Mouse (Mus musculus) hindbrain, embryonic 16.5 days (tissue): ENCODE measurements around the gene C530025M09Rik. TPM values are rescaled to one million over a fixed set of nuclear protein-coding genes. Genes with fewer than 3 reads are reported as not detected.

Source experiments
- ATAC-seq: fragments of 200-750 bp; cut with Nextera tagmentation; 2 replicates; pipeline ENCODE4 v1.8.0; 2017; ENCODE audit warnings: moderate TSS enrichment, moderate library complexity
- H3K27ac ChIP-seq: fragments of 300-500 bp; sonication (generic); 2 replicates; pipeline ENCODE4 v1.5.1; 2014; ENCODE audit warnings: low read depth, mild to moderate bottlenecking, control low read depth, low read length, moderate library complexity
- H3K27me3 ChIP-seq: fragments of 300-500 bp; sonication (generic); replicated peaks from 2 replicates; pipeline ENCODE4 v1.6.1; 2014; ENCODE audit warnings: low read length; ENCODE audit not compliant: control insufficient read depth, insufficient read depth
- H3K36me3 ChIP-seq: fragments of 300-500 bp; sonication (generic); 2 replicates; pipeline ENCODE4 v1.6.1; 2014; ENCODE audit warnings: mild to moderate bottlenecking, low read length, moderate library complexity, mixed read lengths; ENCODE audit not compliant: control insufficient read depth, insufficient read depth
- H3K4me1 ChIP-seq: fragments of 300-500 bp; sonication (generic); 2 replicates; pipeline ENCODE4 v1.6.1; 2014; ENCODE audit warnings: low read depth, low read length; ENCODE audit not compliant: control insufficient read depth, insufficient read depth
- H3K4me2 ChIP-seq: fragments of 300-500 bp; sonication (generic); 2 replicates; pipeline ENCODE4 v1.6.1; 2014; ENCODE audit warnings: mild to moderate bottlenecking, low read length, control low read depth, moderate library complexity
- H3K4me3 ChIP-seq: fragments of 300-500 bp; sonication (generic); 2 replicates; pipeline ENCODE4 v1.5.1; 2014; ENCODE audit warnings: mild to moderate bottlenecking, low read length, control low read depth, moderate library complexity
- H3K9ac ChIP-seq: fragments of 300-500 bp; sonication (generic); 2 replicates; pipeline ENCODE4 v1.6.1; 2014; ENCODE audit warnings: low read depth, mild to moderate bottlenecking, control low read depth, low read length, moderate library complexity
- H3K9me3 ChIP-seq: fragments of 300-500 bp; sonication (generic); 2 replicates; pipeline ENCODE4 v1.6.1; 2014; ENCODE audit warnings: mild to moderate bottlenecking, low read length, moderate library complexity; ENCODE audit not compliant: control insufficient read depth
- WGBS: fragments of 180-500 bp; shearing (Covaris S2); extraction: QIAGEN DNeasy Blood & Tissue Kit; methylation state at CpG from one replicate; pipeline ENCODE4 v1.1.7; 2014; 5-methylcytosine and 5-hydroxymethylcytosine counted together
- polyA plus RNA-seq: library from polyadenylated mRNA; unstranded; fragments of >200 nt; fragmentation: Nextera tagmentation; extraction: Ambion mirVana; gene quantifications from 2 replicates; pipeline ENCODE4 v1.2.1, GENCODE M21; 2015

C530025M09Rik gene
- polyA plus RNA-seq, 1 experiment from 2014 or later: 2.6 TPM

DNA sequence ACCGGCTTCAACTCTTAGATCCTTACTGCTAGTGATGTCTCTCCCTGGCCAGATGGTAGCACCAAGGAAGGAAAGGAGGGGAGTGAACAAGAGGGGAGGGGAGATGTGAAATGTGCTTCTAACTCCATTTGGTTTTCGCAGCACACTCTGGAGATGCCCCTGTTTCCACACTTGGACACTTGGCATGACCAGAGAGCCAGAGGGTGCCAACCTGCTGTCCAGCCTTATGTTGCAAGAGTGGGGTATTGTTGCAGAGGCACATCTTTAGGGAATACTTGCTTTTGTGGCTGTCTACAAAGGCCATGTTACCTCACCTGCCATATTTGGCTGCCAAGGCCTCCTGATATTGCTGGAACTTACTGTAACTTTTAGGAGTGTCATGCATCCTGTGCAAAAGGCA lies 8.7 kb upstream of the C530025M09Rik start:
- ATAC-seq: no peak
- 88% methylated on average over 2 of the region's 2 CpGs for WGBS

DNA sequence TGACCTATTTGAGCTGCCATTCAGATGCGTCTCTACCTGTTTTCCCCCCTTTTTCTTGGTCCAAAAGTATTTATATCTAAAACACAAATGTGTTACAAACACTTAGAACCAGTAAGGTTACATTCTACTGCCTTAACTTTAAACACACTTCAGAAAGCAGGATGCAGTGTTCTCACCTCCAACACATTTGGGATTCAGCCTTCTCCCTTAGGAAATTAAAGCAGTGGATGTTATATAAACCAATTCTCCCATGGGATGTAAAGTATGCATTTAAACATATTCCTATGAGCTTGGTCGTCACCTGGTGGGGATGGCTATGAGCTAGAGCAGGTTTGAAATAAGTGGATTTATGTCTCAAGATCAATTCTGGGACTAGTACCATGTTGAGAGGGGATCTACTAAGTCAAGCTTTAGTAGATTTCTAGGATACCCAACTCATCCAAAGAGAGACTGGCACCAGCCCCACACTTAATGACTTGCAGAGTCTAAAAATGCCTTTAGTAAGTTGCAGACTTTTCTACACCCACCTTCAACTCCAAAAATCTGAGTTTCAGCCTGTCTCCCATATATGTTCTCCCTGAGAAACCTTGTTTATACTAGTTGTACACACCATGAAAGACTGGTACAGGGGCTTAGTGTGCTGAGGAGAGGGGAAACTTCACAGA lies 5.6 kb upstream of the C530025M09Rik start:
- no peak overlapping the region for H3K4me2 ChIP-seq
- no peak overlapping the region for H3K4me3 ChIP-seq
- no peak for ATAC-seq
- no peaks in the 10 kb centered on the region for H3K9me3 ChIP-seq
- H3K27me3 ChIP-seq: no peaks in the 10 kb centered on the region; the same call in 1 of the 2 replicates
- 87% methylated on average over 2 of the region's 2 CpGs for WGBS
- H3K36me3 ChIP-seq: no peaks in the 10 kb centered on the region
- no peak overlapping the region for H3K27ac ChIP-seq
- peaks cover 5% of the 10 kb centered on the region for H3K4me1 ChIP-seq
- no peak overlapping the region for H3K9ac ChIP-seq

More for the DNA sequence above, 8.7 kb upstream of the C530025M09Rik start:
- Histone ChIP-seq H3K4me2 (no peak overlapping the region), H3K4me1 (no peaks in the 10 kb centered on the region), H3K27ac (no peak overlapping the region), H3K27me3 (no peaks in the 10 kb centered on the region), H3K4me3 (no peak overlapping the region), H3K9ac (no peak overlapping the region), H3K9me3 (no peaks in the 10 kb centered on the region), H3K36me3 (no peaks in the 10 kb centered on the region)

DNA sequence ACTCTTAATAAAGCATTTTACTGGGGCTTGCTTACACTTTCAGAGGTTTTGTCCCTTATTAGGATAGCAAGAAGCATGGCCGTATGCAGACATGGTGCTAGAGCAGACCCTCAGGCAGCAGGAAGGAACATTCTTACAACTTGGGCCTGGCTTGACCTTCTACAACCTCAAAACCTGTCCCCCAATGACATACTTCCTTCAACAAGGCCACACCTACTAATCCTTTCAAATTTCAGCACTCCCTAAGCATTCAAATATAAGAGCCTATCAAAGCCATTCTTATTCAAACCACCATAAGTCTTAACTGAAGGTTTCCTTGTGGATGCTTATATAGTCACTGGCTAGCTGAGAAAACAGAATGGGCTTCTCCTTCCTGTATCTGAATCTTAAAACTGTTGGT lies 4.1 kb upstream of the C530025M09Rik start:
- Histone ChIP-seq H3K27ac (no peak overlapping the region), H3K4me3 (no peak overlapping the region), H3K9me3 (no peaks in the 10 kb centered on the region), H3K9ac (no peak overlapping the region), H3K4me1 (peaks cover 5% of the 10 kb centered on the region), H3K36me3 (no peaks in the 10 kb centered on the region), H3K4me2 (no peak overlapping the region), H3K27me3 (no peaks in the 10 kb centered on the region; the same call in 1 of the 2 replicates)
- ATAC-seq: no peak
- 95% methylated on average over 1 of the region's 1 CpGs for WGBS

DNA sequence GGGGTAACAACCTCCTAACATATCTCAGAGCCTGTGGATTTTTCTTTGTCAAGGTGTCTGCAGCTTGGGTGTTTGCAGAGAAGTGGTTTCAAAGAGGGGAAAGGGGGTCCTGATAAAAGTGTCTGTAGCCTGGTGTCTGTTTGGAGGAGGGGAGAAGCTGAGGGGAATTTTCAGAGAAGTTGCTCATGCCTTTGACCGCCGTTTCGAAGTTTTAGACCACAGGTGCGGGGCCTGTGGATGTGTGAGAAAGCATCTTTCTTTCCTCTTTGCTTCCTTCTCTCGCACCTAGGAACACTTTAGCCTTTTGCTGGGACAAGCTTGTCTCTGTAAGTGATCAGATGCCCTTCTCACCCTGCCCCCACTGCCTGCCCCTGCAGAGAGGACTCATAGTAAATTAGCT lies 1.3 kb upstream of the C530025M09Rik start:
- peak overlapping the region; percentile 78 for H3K9ac ChIP-seq
- no peaks in the 10 kb centered on the region for H3K9me3 ChIP-seq
- peaks cover 8% of the 10 kb centered on the region for H3K4me1 ChIP-seq
- peak overlapping the region; percentile 95 for H3K4me2 ChIP-seq
- H3K4me3 ChIP-seq: peak overlapping the region; percentile 74
- no peaks in the 10 kb centered on the region; the same call in 1 of the 2 replicates for H3K27me3 ChIP-seq
- WGBS: 14% methylated on average over 5 of the region's 5 CpGs
- no peak overlapping the region for H3K27ac ChIP-seq
- H3K36me3 ChIP-seq: no peaks in the 10 kb centered on the region
- no peak for ATAC-seq

DNA sequence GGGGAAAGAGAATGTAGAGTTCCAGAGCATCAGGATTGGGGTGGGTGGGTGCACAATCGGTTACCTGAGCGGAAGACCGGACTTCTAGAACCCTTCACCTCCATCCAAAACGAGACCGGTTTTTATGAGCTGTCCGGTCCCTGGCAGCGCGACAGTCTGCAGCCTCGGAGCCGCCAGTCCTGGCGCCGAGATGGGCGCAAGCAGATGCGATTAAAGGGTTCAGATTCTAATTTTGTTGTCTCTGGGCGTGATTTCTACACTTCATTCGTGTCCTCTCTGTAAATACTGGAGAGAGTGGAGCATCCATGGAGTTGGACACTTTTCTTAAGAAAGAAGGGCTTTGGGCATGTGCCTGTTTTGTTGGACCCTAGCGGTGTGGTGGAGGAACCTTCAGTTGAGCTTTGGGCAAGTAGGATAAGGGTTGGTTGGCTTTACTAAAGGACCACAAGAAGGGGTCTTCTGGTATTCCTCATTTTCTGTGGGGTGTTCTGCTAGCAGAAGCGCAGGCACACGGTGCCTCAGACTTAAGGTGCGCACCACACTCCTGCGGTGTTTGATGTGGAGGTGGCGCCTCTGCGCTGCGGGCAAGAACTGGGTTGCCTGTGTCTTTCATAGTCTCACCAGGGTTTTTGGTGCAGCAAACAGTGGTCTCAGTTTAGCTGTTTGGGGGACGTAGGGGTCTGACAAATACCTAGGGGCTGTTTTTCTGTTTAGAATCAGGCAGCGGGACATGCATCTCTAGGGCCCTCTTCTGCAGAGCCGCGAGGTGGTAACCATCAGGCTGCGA lies 639 bp upstream of the C530025M09Rik start:
- H3K9me3 ChIP-seq: no peaks in the 10 kb centered on the region
- peak; percentile 24; the same call in 1 of the 2 replicates for ATAC-seq
- peak overlapping the region; percentile 95 for H3K4me2 ChIP-seq
- peak overlapping the region; percentile 74 for H3K4me3 ChIP-seq
- H3K9ac ChIP-seq: peak overlapping the region; percentile 78
- H3K27ac ChIP-seq: peak overlapping the region; percentile 41
- no peaks in the 10 kb centered on the region for H3K36me3 ChIP-seq
- WGBS: under 1% methylated on average over 29 of the region's 29 CpGs
- peaks cover 8% of the 10 kb centered on the region for H3K4me1 ChIP-seq
- no peaks in the 10 kb centered on the region; the same call in 1 of the 2 replicates for H3K27me3 ChIP-seq

DNA sequence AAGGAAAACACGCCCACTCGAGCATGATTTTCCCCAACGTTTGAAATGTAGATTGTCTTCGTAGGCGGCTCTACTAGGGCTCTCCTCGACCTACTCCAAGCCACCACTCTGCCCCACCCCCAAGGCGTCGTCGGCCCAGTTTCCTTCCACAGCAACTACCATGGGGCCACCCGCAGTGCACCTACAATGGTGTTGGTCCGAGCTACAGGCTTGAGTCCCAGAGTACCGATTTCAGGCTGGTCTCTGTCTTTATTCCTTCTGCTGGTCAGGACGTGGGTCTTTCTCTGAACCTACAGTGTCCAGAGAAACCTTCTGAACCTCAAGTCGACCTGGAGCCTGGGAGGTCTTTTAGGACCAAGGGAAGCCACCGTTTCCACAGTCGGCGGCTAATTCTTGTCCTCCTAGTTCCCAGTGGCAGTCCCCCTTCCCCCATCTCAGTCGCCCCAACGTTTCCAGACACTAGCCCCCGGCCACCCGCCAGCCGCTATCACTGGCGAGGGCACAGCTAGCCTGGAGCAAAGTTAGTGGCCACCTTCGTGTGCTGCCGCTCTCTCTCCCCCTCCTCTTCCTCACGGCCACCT lies 968 bp downstream of the C530025M09Rik start:
- Histone ChIP-seq H3K9me3 (no peaks in the 10 kb centered on the region), H3K36me3 (no peaks in the 10 kb centered on the region), H3K27me3 (no peaks in the 10 kb centered on the region; the same call in 1 of the 2 replicates), H3K27ac (peak overlapping the region; percentile 41), H3K4me3 (peak overlapping the region; percentile 74), H3K4me1 (peaks cover 8% of the 10 kb centered on the region), H3K4me2 (peak overlapping the region; percentile 95), H3K9ac (peak overlapping the region; percentile 78)
- WGBS: 2% methylated on average over 26 of the region's 26 CpGs
- peak; percentile 25 for ATAC-seq

DNA sequence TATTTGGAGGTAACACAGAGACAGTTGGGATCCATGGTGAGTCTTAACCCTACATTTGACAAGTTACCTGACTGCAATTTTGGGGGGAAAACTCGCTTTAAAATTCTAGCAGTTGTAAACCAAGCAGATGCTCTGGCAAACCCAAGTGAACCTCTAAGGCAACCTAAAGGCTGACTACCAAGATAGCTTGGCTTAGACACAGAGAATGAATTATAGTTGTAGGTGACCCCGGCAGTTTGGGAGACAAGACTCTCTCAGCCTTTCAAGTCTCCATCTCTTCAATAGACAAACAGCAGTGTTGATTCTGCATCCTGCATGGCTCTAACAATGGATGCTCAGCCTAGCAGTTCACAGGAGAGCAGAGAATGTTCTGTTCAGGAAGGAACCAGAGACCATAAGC lies 2.1 kb downstream of the C530025M09Rik start, which contains the start of gene Syndig1:
Gene Syndig1, plus strand, starts transcription at position 301 of the 400 bp plus-strand sequence.
- peak within 1 kb of the TSS; percentile 78 for H3K9ac ChIP-seq
- H3K9me3 ChIP-seq: no peaks in the 10 kb centered on the region
- no peaks in the 10 kb centered on the region for H3K36me3 ChIP-seq
- H3K4me3 ChIP-seq: peak within 1 kb of the TSS; percentile 74
- H3K27ac ChIP-seq: no peak within 1 kb of the TSS; the same call in 1 of the 2 replicates
- 75% methylated on average over 2 of the region's 2 CpGs for WGBS
- no peak for ATAC-seq
- no peaks in the 10 kb centered on the region; the same call in 1 of the 2 replicates for H3K27me3 ChIP-seq
- H3K4me2 ChIP-seq: peak within 1 kb of the TSS; percentile 95
- peaks cover 8% of the 10 kb centered on the region for H3K4me1 ChIP-seq

DNA sequence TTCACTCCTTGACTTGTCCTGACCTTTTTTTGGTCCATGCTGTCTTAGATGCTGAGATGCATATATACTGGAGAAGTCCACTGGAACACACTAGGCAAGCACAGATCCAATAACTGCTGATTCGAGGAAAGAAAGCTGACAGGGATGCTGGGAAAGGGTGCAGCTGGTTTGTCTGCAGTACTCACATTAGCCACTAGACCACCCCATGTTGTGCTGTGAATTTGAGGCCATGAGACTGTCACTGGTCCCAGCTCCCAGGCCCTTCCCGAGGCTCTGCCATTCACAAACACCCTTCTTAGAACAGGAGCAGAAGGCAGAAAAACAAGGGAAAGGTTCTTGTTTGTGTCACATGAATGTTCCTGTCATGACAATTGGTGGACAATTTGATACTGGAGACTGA lies 10.8 kb downstream of the C530025M09Rik start:
- no peak overlapping the region for H3K9ac ChIP-seq
- ATAC-seq: no peak
- no peaks in the 10 kb centered on the region for H3K4me1 ChIP-seq
- WGBS: 28% methylated on average over 2 of the region's 2 CpGs
- no peak overlapping the region for H3K4me3 ChIP-seq
- H3K4me2 ChIP-seq: no peak overlapping the region
- H3K9me3 ChIP-seq: no peaks in the 10 kb centered on the region
- no peaks in the 10 kb centered on the region for H3K36me3 ChIP-seq
- H3K27ac ChIP-seq: no peak overlapping the region
- no peaks in the 10 kb centered on the region for H3K27me3 ChIP-seq

DNA sequence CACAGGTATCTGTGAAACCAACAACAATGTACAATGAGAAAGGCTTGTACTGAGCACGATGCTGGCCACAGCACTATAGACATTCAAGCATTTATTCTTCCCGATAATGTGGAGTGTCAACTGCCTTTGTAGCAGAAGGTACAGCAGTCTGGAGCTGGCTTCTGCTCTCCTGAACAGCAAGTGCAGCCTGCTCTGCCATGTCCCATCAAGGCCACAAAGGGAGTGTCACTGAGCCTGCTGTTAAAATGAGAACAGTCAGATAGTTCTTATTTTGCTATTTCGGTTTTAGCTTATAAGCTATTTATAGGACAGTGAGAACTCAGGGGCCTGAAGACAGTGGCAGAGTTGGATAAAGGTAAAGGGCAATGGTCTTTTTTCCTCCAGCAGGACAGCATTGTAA lies 11.3 kb downstream of the C530025M09Rik start:
- H3K9ac ChIP-seq: no peak overlapping the region
- no peak overlapping the region for H3K4me2 ChIP-seq
- no peaks in the 10 kb centered on the region for H3K4me1 ChIP-seq
- no peaks in the 10 kb centered on the region for H3K27me3 ChIP-seq
- no peaks in the 10 kb centered on the region for H3K36me3 ChIP-seq
- no peak overlapping the region for H3K27ac ChIP-seq
- no peaks in the 10 kb centered on the region for H3K9me3 ChIP-seq
- WGBS: 85% methylated on average over 3 of the region's 3 CpGs
- ATAC-seq: no peak
- H3K4me3 ChIP-seq: no peak overlapping the region
